Mouse (Mus musculus): Measurements from ENCODE around the gene Mmrn2. TPM values are rescaled to one million over a fixed set of nuclear protein-coding genes. Genes with fewer than 3 reads are reported as not detected.
A peak's percentile ranks its signal among the peaks of the same experiment; 100 is the strongest.

Gene Mmrn2
- polyA plus RNA-seq, 1 experiment from 2014 or later: 7.7 TPM

DNA sequence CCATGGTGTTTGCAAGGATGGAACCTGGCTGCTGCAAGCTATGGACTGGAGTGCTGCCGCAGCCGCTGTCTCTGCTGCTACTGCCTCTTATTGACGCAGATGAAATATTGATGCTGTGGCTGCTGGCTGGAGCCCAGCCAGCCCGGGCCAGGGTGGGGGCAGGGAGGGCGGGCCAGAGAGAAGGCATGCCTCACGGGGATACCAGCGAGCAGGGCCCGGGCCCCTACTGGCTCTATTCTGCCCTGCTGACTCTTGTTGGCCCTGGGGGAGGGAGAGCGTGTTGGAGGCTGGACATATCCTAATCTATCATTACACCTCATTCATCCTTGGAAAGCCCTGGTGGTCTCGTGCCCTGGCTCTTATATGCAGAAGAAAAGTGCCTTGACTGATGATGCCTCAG is 688 bp upstream of the Mmrn2 start, which contains the start of gene Sncg:
TSS of gene Sncg (minus strand) at position 213 of the 400 bp plus-strand sequence.
- Histone ChIP-seq H3K4me3 (ENCODE audit: low read depth, low read length) (no peak within 1 kb of the TSS; the same call in 1 of the 2 replicates), H3K27ac (ENCODE audit: low read length) (no peak within 1 kb of the TSS), H3K36me3 (ENCODE audit: control insufficient read depth, insufficient read depth, low read length) (no peaks in the 10 kb centered on the region), H3K9ac (replicated peaks; ENCODE audit: low read depth, low read length) (no peak within 1 kb of the TSS; the same call in 1 of the 2 replicates), H3K9me3 (ENCODE audit: control insufficient read depth, low read depth, low read length) (no peaks in the 10 kb centered on the region), H3K4me2 (replicated peaks; ENCODE audit: low read depth, low read length) (no peak within 1 kb of the TSS), H3K4me1 (ENCODE audit: control insufficient read depth, insufficient read depth, low read length) (peaks cover 16% of the 10 kb centered on the region; the same call in 1 of the 2 replicates), H3K27me3 (ENCODE audit: control insufficient read depth, insufficient read depth, low read length) (no peaks in the 10 kb centered on the region)
- no peak for ATAC-seq (ENCODE audit: insufficient number of reproducible peaks, insufficient read depth, low FRiP score, low read depth)
- WGBS: 10% methylated on average over 10 of the region's 10 CpGs

DNA sequence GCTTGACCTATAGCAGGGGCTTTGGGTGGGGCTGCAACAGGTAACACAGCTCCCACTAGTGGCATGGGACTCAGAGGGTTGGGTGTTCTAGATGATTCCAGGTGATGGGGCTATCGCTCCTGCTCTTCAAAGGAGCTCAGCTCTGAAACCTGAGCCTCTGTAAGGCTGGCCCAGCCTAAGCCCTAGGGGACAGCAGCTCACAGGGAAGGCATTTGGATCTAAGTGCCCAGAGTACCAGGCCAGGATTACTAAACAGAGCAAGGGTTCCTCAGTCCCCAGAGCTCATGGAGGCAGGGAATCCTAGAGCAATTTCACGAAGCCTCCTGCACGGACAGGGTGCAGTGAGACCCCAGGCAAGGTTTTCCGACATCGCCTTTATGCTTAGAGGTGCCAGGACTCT is 676 bp downstream of the Mmrn2 start:
- H3K27ac ChIP-seq (ENCODE audit: low read length): no peak overlapping the region

DNA sequence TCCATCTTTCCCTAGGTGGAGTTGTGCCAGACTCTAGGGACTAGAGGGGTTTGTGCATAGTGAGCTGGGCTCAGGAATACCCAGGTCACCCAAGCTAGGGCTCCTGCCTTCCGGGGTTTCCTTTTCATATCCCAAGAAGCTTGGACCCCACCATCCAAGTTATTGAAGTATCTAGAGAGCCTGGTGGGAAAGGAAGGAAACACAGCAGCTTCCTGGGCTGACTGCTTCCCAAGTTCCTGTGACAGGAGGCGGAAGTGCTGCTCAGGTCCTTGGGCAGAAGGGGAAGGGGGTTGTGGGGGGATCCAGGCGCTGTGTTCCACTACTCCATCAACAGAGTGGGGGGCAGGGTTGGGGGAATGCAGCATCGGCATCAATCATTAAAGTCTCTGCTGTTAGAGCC is 1.9 kb downstream of the Mmrn2 start:
- H3K4me2 ChIP-seq (replicated peaks; ENCODE audit: low read depth, low read length): no peak overlapping the region
- no peak overlapping the region for H3K9ac ChIP-seq (replicated peaks; ENCODE audit: low read depth, low read length)
- ATAC-seq (ENCODE audit: insufficient number of reproducible peaks, insufficient read depth, low FRiP score, low read depth): no peak
- no peak overlapping the region for H3K4me3 ChIP-seq (ENCODE audit: low read depth, low read length)
- H3K27me3 ChIP-seq (ENCODE audit: control insufficient read depth, insufficient read depth, low read length): no peaks in the 10 kb centered on the region
- H3K9me3 ChIP-seq (ENCODE audit: control insufficient read depth, low read depth, low read length): no peaks in the 10 kb centered on the region
- H3K4me1 ChIP-seq (ENCODE audit: control insufficient read depth, insufficient read depth, low read length): peaks cover 16% of the 10 kb centered on the region; the same call in 1 of the 2 replicates
- no peak overlapping the region for H3K27ac ChIP-seq (ENCODE audit: low read length)
- H3K36me3 ChIP-seq (ENCODE audit: control insufficient read depth, insufficient read depth, low read length): no peaks in the 10 kb centered on the region
- 74% methylated on average over 4 of the region's 4 CpGs for WGBS

More for the DNA sequence above, 676 bp downstream of the Mmrn2 start:
- no peaks in the 10 kb centered on the region for H3K9me3 ChIP-seq (ENCODE audit: control insufficient read depth, low read depth, low read length)
- no peak overlapping the region for H3K4me2 ChIP-seq (replicated peaks; ENCODE audit: low read depth, low read length)
- no peak for ATAC-seq (ENCODE audit: insufficient number of reproducible peaks, insufficient read depth, low FRiP score, low read depth)
- H3K27me3 ChIP-seq (ENCODE audit: control insufficient read depth, insufficient read depth, low read length): no peaks in the 10 kb centered on the region
- H3K4me1 ChIP-seq (ENCODE audit: control insufficient read depth, insufficient read depth, low read length): peaks cover 16% of the 10 kb centered on the region; the same call in 1 of the 2 replicates
- 83% methylated on average over 5 of the region's 5 CpGs for WGBS
- no peaks in the 10 kb centered on the region for H3K36me3 ChIP-seq (ENCODE audit: control insufficient read depth, insufficient read depth, low read length)
- H3K4me3 ChIP-seq (ENCODE audit: low read depth, low read length): no peak overlapping the region; the same call in 1 of the 2 replicates
- H3K9ac ChIP-seq (replicated peaks; ENCODE audit: low read depth, low read length): no peak overlapping the region

DNA sequence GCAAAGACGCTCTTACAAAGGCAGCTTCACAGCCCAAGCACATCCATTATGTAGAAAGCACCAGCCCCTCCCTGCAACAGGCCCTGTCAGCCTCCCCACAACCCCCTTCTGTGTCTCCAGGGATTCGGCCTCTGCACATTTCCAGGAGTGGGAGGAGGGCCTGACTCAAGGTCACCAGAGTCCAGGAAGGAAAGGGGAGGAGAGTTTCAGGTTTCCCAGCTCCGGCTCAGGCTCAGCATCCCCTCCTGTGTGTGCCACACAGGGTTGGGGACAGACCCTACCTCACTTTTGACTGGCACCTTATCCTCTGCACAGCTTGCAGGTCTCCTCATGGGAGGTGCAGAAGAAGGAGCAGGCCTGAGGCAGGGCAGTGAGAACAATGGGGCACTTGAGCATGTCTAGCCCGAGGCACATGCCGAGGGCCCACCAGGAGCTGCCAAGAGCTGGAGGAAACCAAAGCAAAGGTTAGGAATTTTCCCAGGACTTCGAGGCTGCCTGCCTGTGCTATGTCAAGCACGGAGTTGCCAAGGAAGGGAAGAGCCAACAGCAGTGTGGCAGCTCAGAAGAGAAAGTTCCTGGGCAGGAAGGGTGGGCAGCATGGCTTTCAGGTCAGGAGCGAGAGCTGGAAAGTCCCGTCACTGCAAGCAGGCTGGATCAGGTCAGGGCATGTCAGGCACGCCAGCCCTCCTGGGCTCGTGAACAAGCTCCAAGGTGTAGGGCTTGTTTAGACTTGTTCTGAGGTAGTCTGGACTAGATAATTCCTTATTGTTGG is 3.5 kb downstream of the Mmrn2 start:
- Histone ChIP-seq H3K9ac (replicated peaks; ENCODE audit: low read depth, low read length) (no peak overlapping the region), H3K4me2 (replicated peaks; ENCODE audit: low read depth, low read length) (no peak overlapping the region), H3K36me3 (ENCODE audit: control insufficient read depth, insufficient read depth, low read length) (no peaks in the 10 kb centered on the region)

DNA sequence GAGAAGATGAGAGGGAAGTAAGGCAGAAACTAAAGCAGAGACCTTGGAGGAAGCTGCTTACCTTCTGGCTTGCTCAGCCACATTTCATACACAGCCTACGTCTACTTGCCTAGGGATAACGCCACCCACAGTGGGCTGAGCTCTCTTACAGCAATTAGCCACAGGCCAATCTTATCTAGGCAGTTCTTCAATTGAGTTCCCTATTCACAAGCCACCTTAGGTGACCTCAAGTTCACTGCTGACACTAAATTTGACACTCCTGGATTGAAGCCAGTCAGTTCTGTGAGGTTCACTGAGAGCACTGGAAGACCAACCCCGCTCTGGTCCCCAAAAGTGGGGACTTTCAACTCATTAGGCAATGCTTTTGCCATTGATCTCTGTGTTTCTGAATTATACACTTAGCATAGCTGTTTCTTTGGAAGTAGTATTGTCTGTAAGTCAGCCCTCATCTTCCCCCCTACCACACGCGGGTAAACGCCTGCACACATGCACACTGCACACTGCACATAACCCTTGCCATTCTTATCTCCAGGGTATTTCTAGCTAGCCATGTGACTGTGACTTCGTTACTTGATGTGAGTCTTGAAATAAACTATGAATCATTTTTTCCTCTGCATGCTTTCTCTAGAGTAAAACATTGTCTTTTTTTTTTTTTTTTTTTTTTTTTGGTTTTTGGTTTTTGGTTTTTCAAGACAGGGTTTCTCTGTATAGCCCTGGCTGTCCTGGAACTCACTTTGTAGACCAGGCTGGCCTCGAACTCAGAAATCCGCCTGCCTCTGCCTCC is 7.8 kb downstream of the Mmrn2 start:
- H3K27me3 ChIP-seq (ENCODE audit: control insufficient read depth, insufficient read depth, low read length): no peaks in the 10 kb centered on the region
- H3K4me2 ChIP-seq (replicated peaks; ENCODE audit: low read depth, low read length): no peak overlapping the region
- H3K36me3 ChIP-seq (ENCODE audit: control insufficient read depth, insufficient read depth, low read length): no peaks in the 10 kb centered on the region
- WGBS: 91% methylated on average over 9 of the region's 9 CpGs
- H3K9ac ChIP-seq (replicated peaks; ENCODE audit: low read depth, low read length): no peak overlapping the region
- H3K4me1 ChIP-seq (ENCODE audit: control insufficient read depth, insufficient read depth, low read length): peaks cover 5% of the 10 kb centered on the region; the same call in 1 of the 2 replicates
- H3K9me3 ChIP-seq (ENCODE audit: control insufficient read depth, low read depth, low read length): no peaks in the 10 kb centered on the region
- no peak overlapping the region for H3K4me3 ChIP-seq (ENCODE audit: low read depth, low read length)
- H3K27ac ChIP-seq (ENCODE audit: low read length): no peak overlapping the region
- no peak for ATAC-seq (ENCODE audit: insufficient number of reproducible peaks, insufficient read depth, low FRiP score, low read depth)

More for the DNA sequence above, 3.5 kb downstream of the Mmrn2 start:
- Histone ChIP-seq H3K27ac (ENCODE audit: low read length) (peak overlapping the region; percentile 62; the same call in 1 of the 2 replicates), H3K4me1 (ENCODE audit: control insufficient read depth, insufficient read depth, low read length) (peaks cover 15% of the 10 kb centered on the region; the same call in 1 of the 2 replicates), H3K9me3 (ENCODE audit: control insufficient read depth, low read depth, low read length) (no peaks in the 10 kb centered on the region), H3K4me3 (ENCODE audit: low read depth, low read length) (no peak overlapping the region), H3K27me3 (ENCODE audit: control insufficient read depth, insufficient read depth, low read length) (no peaks in the 10 kb centered on the region)
- ATAC-seq (ENCODE audit: insufficient number of reproducible peaks, insufficient read depth, low FRiP score, low read depth): peak; percentile 59; the same call in 1 of the 2 replicates
- WGBS: 30% methylated on average over 11 of the region's 11 CpGs

DNA sequence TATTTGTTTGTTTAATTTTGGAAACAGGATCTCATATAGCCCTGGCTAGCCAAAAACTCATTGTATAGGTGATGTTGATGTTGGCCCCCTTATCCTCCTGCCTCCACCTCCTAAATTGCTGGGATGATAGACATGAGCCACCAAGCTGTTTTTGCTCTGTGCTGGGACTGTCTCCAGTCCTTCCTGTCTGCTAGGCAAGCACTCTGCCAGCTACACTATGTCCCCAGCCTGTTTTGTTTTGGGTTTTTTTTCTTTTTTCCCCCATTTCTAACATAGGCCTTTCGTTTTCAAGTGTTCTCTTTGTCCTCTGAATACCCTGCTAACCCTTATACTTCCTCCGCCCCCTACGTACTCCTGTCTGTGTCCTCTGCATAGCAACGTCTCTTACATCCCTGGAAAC is 18.0 kb downstream of the Mmrn2 start:
- 79% methylated on average over 4 of the region's 4 CpGs for WGBS
- no peaks in the 10 kb centered on the region for H3K4me1 ChIP-seq (ENCODE audit: control insufficient read depth, insufficient read depth, low read length)
- no peak overlapping the region for H3K4me2 ChIP-seq (replicated peaks; ENCODE audit: low read depth, low read length)

DNA sequence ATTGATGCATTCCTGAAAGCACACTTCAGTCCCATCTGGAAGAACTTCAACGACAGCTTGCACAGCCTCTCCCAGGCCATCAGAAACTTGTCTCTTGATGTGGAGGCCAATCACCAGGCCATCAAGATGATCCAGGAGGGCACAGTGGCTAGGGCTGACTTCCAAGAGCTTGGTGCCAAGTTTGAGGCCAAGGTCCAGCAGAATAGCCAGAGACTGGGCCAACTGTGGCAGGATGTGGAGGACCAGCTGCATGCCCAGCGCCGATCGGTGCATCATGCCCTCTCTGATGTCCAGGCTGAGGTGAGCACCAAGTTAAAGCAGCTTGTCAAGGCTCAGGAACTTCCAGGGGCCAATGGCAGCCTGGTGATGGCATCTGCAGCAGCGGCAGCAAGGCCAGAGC is 22.6 kb downstream of the Mmrn2 start:
- Histone ChIP-seq H3K9me3 (ENCODE audit: control insufficient read depth, low read depth, low read length) (no peaks in the 10 kb centered on the region), H3K9ac (replicated peaks; ENCODE audit: low read depth, low read length) (no peak overlapping the region), H3K27me3 (ENCODE audit: control insufficient read depth, insufficient read depth, low read length) (no peaks in the 10 kb centered on the region), H3K4me1 (ENCODE audit: control insufficient read depth, insufficient read depth, low read length) (no peaks in the 10 kb centered on the region), H3K4me3 (ENCODE audit: low read depth, low read length) (no peak overlapping the region), H3K27ac (ENCODE audit: low read length) (no peak overlapping the region), H3K36me3 (ENCODE audit: control insufficient read depth, insufficient read depth, low read length) (no peaks in the 10 kb centered on the region; the same call in 1 of the 2 replicates), H3K4me2 (replicated peaks; ENCODE audit: low read depth, low read length) (no peak overlapping the region)
- WGBS: 87% methylated on average over 5 of the region's 5 CpGs
- ATAC-seq (ENCODE audit: insufficient number of reproducible peaks, insufficient read depth, low FRiP score, low read depth): no peak

More for the DNA sequence above, 18.0 kb downstream of the Mmrn2 start:
- H3K4me3 ChIP-seq (ENCODE audit: low read depth, low read length): no peak overlapping the region
- H3K9ac ChIP-seq (replicated peaks; ENCODE audit: low read depth, low read length): no peak overlapping the region
- no peaks in the 10 kb centered on the region for H3K9me3 ChIP-seq (ENCODE audit: control insufficient read depth, low read depth, low read length)
- H3K27me3 ChIP-seq (ENCODE audit: control insufficient read depth, insufficient read depth, low read length): no peaks in the 10 kb centered on the region
- H3K27ac ChIP-seq (ENCODE audit: low read length): no peak overlapping the region
- no peak for ATAC-seq (ENCODE audit: insufficient number of reproducible peaks, insufficient read depth, low FRiP score, low read depth)
- H3K36me3 ChIP-seq (ENCODE audit: control insufficient read depth, insufficient read depth, low read length): no peaks in the 10 kb centered on the region

DNA sequence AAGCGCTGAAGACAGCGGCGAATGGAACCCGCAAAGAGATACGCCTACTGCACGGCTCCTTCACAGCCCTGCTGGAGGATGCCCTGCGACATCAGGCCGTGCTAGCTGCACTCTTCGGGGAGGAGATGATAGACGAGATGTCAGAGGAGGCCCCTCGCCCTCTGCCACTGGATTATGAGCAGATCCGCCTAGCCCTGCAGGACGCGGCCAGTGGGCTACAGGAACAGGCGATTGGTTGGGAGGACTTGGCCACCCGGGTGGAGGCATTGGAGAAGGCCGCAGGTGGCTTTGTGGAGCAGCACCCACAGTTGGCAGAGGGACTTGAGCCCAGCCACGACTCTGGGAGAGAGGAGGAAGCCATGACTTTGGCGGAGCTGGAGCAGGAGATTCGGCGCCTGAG is 23.6 kb downstream of the Mmrn2 start:
- 85% methylated on average over 20 of the region's 21 CpGs for WGBS
- ATAC-seq (ENCODE audit: insufficient number of reproducible peaks, insufficient read depth, low FRiP score, low read depth): no peak
- Histone ChIP-seq H3K27ac (ENCODE audit: low read length) (no peak overlapping the region), H3K9ac (replicated peaks; ENCODE audit: low read depth, low read length) (no peak overlapping the region), H3K27me3 (ENCODE audit: control insufficient read depth, insufficient read depth, low read length) (no peaks in the 10 kb centered on the region), H3K4me3 (ENCODE audit: low read depth, low read length) (no peak overlapping the region), H3K4me1 (ENCODE audit: control insufficient read depth, insufficient read depth, low read length) (no peaks in the 10 kb centered on the region), H3K9me3 (ENCODE audit: control insufficient read depth, low read depth, low read length) (no peaks in the 10 kb centered on the region), H3K4me2 (replicated peaks; ENCODE audit: low read depth, low read length) (no peak overlapping the region), H3K36me3 (ENCODE audit: control insufficient read depth, insufficient read depth, low read length) (peaks cover 2% of the 10 kb centered on the region)

Measured in stomach, embryonic 14.5 days (tissue).